Mouse (Mus musculus) lung, embryonic 14.5 days (tissue): ENCODE measurements around the gene Rgl1. TPM values are rescaled to one million over a fixed set of nuclear protein-coding genes. Genes with fewer than 3 reads are reported as not detected.

Experiments
- ATAC-seq: fragments of 200-750 bp; cut with Nextera tagmentation; 2 replicates; pipeline ENCODE4 v1.8.0; 2017; ENCODE audit warnings: mild to moderate bottlenecking, moderate TSS enrichment, moderate library complexity; ENCODE audit not compliant: insufficient read depth
- DNase-seq: peaks from one replicate; pipeline ENCODE4 v3.0.0-alpha.2; 2015
- H3K27ac ChIP-seq: fragments of 300-500 bp; sonication (generic); 2 replicates; pipeline ENCODE4 v1.5.1; 2014; ENCODE audit warnings: low read depth, mild to moderate bottlenecking, moderate library complexity
- H3K27me3 ChIP-seq: fragments of 300-500 bp; sonication (generic); 2 replicates; pipeline ENCODE4 v1.6.1; 2014; ENCODE audit warnings: low read length, control low read depth; ENCODE audit not compliant: insufficient read depth
- H3K36me3 ChIP-seq: fragments of 300-500 bp; sonication (generic); 2 replicates; pipeline ENCODE4 v1.6.1; 2014; ENCODE audit warnings: control low read depth; ENCODE audit not compliant: insufficient read depth
- H3K4me1 ChIP-seq: fragments of 300-500 bp; sonication (generic); 2 replicates; pipeline ENCODE4 v1.6.1; 2014; ENCODE audit warnings: antibody characterized with exemption, control low read depth; ENCODE audit not compliant: insufficient read depth
- H3K4me2 ChIP-seq: fragments of 300-500 bp; sonication (generic); 2 replicates; pipeline ENCODE4 v1.6.1; 2014; ENCODE audit warnings: mild to moderate bottlenecking
- H3K4me3 ChIP-seq: fragments of 300-500 bp; sonication (generic); 2 replicates; pipeline ENCODE4 v1.5.1; 2014; ENCODE audit warnings: low read depth, low read length
- H3K9ac ChIP-seq: fragments of 300-500 bp; sonication (generic); 2 replicates; pipeline ENCODE4 v1.6.1; 2014
- H3K9me3 ChIP-seq: fragments of 300-500 bp; sonication (generic); 2 replicates; pipeline ENCODE4 v1.6.1; 2016; ENCODE audit warnings: low read depth, low read length, control low read depth
- CTCF ChIP-seq: IDR thresholded peaks from 2 replicates; pipeline ENCODE4 v1.5.1; 2016; ENCODE audit warnings: antibody characterized with exemption, low read depth
- WGBS: fragments of 180-500 bp; shearing (Covaris S2); extraction: QIAGEN DNeasy Blood & Tissue Kit; methylation state at CpG from one replicate; pipeline ENCODE4 v1.1.7; 2014; 5-methylcytosine and 5-hydroxymethylcytosine counted together
- polyA plus RNA-seq: library from polyadenylated mRNA; unstranded; fragments of >200 nt; fragmentation: Nextera tagmentation; extraction: Ambion mirVana; gene quantifications from 2 replicates; pipeline ENCODE4 v1.2.1, GENCODE M21; 2014

The Rgl1 gene
- polyA plus RNA-seq, 1 experiment from 2014 or later, result 46.7 TPM

GRCm38 (mm10) chr1:152804907-152805306 lies 38.8 kb upstream of the Rgl1 start:
- 72% methylated on average over 6 of the region's 6 CpGs for WGBS
- no peak for DNase-seq
- Histone ChIP-seq H3K4me3 (no peak overlapping the region), H3K4me1 (0 out of 2 replicates have a peak, but pooled peaks cover under 1% of the 10 kb centered on the region), H3K36me3 (no peaks in the 10 kb centered on the region), H3K27ac (no peak overlapping the region), H3K4me2 (no peak overlapping the region), H3K9ac (no peak overlapping the region), H3K27me3 (no peaks in the 10 kb centered on the region), H3K9me3 (no peaks in the 10 kb centered on the region)
- ATAC-seq, result no peak
- no peak for TF ChIP-seq CTCF

DNA sequence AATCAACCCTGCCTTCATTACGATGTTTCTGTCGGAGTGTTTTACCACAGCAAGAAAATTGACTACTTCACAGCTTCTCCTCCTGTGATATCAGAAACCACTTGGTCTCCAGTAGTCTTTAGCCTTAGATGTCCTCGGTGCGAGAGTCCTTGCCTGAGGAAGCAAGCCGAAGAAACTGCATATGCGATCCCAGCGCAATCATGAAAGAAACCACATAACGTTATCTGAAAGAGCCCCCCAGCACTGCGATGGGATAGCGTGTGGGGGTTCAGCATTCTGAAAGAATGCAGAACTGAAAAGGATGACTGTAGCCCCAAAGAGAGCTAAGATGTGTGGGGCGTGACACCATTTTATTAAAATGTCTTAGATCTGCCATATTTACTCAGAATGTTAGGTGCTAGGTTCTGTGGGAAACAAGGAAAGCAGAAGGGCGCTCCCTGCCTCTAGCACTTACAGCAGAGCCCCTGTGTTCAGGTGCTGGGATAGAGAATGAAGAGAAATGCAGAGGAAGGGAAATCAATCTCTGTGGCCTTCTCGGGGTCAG lies 34.6 kb upstream of the Rgl1 start:
- DNase-seq (no peak), ATAC-seq (no peak)
- no peaks in the 10 kb centered on the region for H3K27me3 ChIP-seq
- H3K9ac ChIP-seq, result no peak overlapping the region
- TF ChIP-seq CTCF, result no peak
- 79% methylated on average over 13 of the region's 13 CpGs for WGBS
- H3K36me3 ChIP-seq, result no peaks in the 10 kb centered on the region
- no peak overlapping the region for H3K27ac ChIP-seq
- 0 out of 2 replicates have a peak, but pooled peaks cover 3% of the 10 kb centered on the region for H3K4me1 ChIP-seq
- H3K4me2 ChIP-seq, result no peak overlapping the region
- H3K4me3 ChIP-seq, result no peak overlapping the region
- no peaks in the 10 kb centered on the region for H3K9me3 ChIP-seq

DNA sequence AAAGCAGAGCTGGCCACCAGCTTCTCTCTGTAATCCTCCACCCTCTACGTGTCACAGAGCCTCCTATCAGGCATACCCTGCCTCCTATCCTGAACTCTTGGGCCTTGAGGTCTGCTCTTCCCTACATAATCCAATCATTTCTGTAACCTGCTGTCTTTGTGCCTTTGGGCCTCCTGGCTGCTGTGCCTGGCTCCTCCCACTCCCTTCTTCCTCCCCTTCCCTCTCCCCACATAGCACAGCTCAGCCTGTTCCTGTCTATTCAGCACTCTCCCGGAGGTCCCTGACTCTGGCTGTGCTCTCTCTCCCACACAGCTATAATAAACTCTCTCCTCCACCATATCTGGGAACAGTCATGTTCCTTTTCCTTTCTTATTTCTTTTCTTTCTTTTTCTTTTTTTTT lies 33.7 kb upstream of the Rgl1 start, which contains the start of gene Ncf2:
Gene Ncf2, plus strand, starts transcription at position 298 of the 400 bp plus-strand sequence.
- TF ChIP-seq CTCF, result no peak
- no peaks in the 10 kb centered on the region for H3K27me3 ChIP-seq
- no peak within 1 kb of the TSS for H3K9ac ChIP-seq
- 0 out of 2 replicates have a peak, but pooled peaks cover 3% of the 10 kb centered on the region for H3K4me1 ChIP-seq
- WGBS, result 29% methylated on average over 2 of the region's 2 CpGs
- H3K36me3 ChIP-seq, result no peaks in the 10 kb centered on the region
- no peaks in the 10 kb centered on the region for H3K9me3 ChIP-seq
- no peak within 1 kb of the TSS for H3K4me3 ChIP-seq
- no peak within 1 kb of the TSS for H3K27ac ChIP-seq
- H3K4me2 ChIP-seq, result 0 out of 2 replicates have a peak within 1 kb of the TSS, but pooled peaks have one; percentile 25
- ATAC-seq (peak; percentile 93), DNase-seq (peak; percentile 71)

- no peak overlapping the region for H3K4me3 ChIP-seq
- H3K9me3 ChIP-seq, result no peaks in the 10 kb centered on the region
- no peak overlapping the region for H3K9ac ChIP-seq
- no peak overlapping the region for H3K27ac ChIP-seq
- H3K4me2 ChIP-seq, result no peak overlapping the region
- no peak for TF ChIP-seq CTCF
- no peaks in the 10 kb centered on the region for H3K27me3 ChIP-seq
- 48% methylated on average over 9 of the region's 9 CpGs for WGBS
- ATAC-seq (peak; percentile 29; the same call in 1 of the 2 replicates), DNase-seq (peak; percentile 62)
- 0 out of 2 replicates have a peak, but pooled peaks cover 3% of the 10 kb centered on the region for H3K4me1 ChIP-seq
- no peaks in the 10 kb centered on the region for H3K36me3 ChIP-seq
Measured at GRCm38 (mm10) chr1:152798125-152798524, 32.0 kb upstream of the Rgl1 start.

- Histone ChIP-seq H3K27ac (no peak overlapping the region), H3K36me3 (no peaks in the 10 kb centered on the region), H3K4me1 (0 out of 2 replicates have a peak, but pooled peaks cover 3% of the 10 kb centered on the region), H3K4me3 (no peak overlapping the region), H3K9ac (no peak overlapping the region), H3K4me2 (no peak overlapping the region), H3K27me3 (no peaks in the 10 kb centered on the region), H3K9me3 (no peaks in the 10 kb centered on the region)
- ATAC-seq (no peak), DNase-seq (no peak)
- no peak for TF ChIP-seq CTCF
- 80% methylated on average over 8 of the region's 8 CpGs for WGBS
Measured at GRCm38 (mm10) chr1:152796683-152797263, 30.6 kb upstream of the Rgl1 start.

GRCm38 (mm10) chr1:152795688-152796255 lies 29.6 kb upstream of the Rgl1 start:
- Histone ChIP-seq H3K27ac (no peak overlapping the region), H3K36me3 (no peaks in the 10 kb centered on the region), H3K9me3 (no peaks in the 10 kb centered on the region), H3K9ac (no peak overlapping the region), H3K4me2 (no peak overlapping the region), H3K27me3 (no peaks in the 10 kb centered on the region), H3K4me1 (0 out of 2 replicates have a peak, but pooled peaks cover 7% of the 10 kb centered on the region), H3K4me3 (no peak overlapping the region)
- WGBS, result 47% methylated on average over 8 of the region's 8 CpGs
- ATAC-seq (no peak), DNase-seq (no peak)
- TF ChIP-seq CTCF, result no peak

DNA sequence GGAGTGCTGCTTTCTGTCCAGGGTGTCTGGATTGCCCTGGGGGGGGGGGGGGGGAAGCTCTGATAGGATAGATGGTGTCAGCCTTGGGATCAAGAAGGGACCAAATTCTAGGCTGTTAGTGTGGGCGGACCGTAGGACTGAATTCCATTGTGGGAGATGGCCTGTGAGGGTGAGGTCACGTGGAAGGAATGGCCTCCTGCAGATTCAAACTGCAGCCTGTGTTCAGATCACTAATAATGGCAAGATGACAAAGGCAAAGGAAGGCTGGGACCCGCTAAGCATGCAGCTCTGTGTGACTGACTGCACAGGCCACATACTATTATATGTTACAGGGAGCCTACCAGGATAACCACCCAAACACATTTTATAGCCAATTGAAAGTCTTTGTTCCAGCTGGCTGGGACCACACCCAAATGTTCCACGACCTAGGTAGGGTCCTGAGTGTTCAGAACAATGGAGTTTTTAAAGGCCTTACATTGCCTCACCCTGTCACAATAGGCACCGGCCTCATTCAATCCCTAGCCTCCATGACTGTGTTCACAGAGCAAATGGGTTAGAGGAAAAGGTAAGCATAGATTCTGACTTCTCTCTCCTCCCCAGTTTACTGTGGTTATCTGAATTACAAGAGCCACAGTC lies 27.5 kb upstream of the Rgl1 start:
- TF ChIP-seq CTCF, result no peak
- H3K4me3 ChIP-seq, result no peak overlapping the region
- WGBS, result 73% methylated on average over 6 of the region's 6 CpGs
- no peak overlapping the region for H3K9ac ChIP-seq
- H3K4me1 ChIP-seq, result 0 out of 2 replicates have a peak, but pooled peaks cover 4% of the 10 kb centered on the region
- H3K27me3 ChIP-seq, result no peaks in the 10 kb centered on the region
- no peak overlapping the region for H3K4me2 ChIP-seq
- no peak overlapping the region for H3K27ac ChIP-seq
- no peaks in the 10 kb centered on the region for H3K36me3 ChIP-seq
- no peak for ATAC-seq
- no peaks in the 10 kb centered on the region for H3K9me3 ChIP-seq
- DNase-seq, result no peak
